ENCODE assay signal across 18 mouse cellular contexts in genomic region chr2:92991976-92992375, GRCm38 (mm10). TPM values are rescaled to one million over a fixed set of nuclear protein-coding genes. Genes with fewer than 3 reads are reported as not detected.
A peak's percentile ranks its signal among the peaks of the same experiment; 100 is the strongest.
DNase-seq lines count a peak whose midpoint lies in the region; TF ChIP-seq lines count a peak whose summit lies in the region.
"Had no signal": no experiment of that assay in that cellular context is flagged by ENCODE, and none has a peak within 500 bp of the region (broad histone marks: within the 10 kb centered on the region; RNA-seq: fewer than 3 reads in every experiment).

No protein-coding gene starts in this region.

- H3K27ac ChIP-seq in heart, adult 2 months, result peak overlapping the region; percentile 38; the same call in 1 of the 2 replicates
- no peak overlapping the region for H3K27ac ChIP-seq in heart, embryonic 10.5 days
- H3K27ac ChIP-seq: embryonic facial prominence, embryonic 12.5 days; forebrain, embryonic 12.5 days; hindbrain, embryonic 13.5 days; hindbrain, postnatal 0 days had no signal

- intact Hi-C loops in heart, adult 2 months (cut with DNase I), result no loop called here
- intact Hi-C loops in heart, postnatal 36 days (cut with DNase I), result no loop called here

- WGBS in heart, adult 2 months, result 66% methylated on average over 5 of the region's 5 CpGs
- 91% methylated on average over 5 of the region's 5 CpGs for WGBS in heart, embryonic 10.5 days

- H3K9ac ChIP-seq in heart, adult 2 months (ENCODE audit: low read depth, low read length), result no peak overlapping the region
- H3K9ac ChIP-seq: embryonic facial prominence, embryonic 12.5 days; forebrain, embryonic 12.5 days; hindbrain, embryonic 13.5 days had no signal

- TF ChIP-seq POLR2A in heart, adult 2 months (IDR thresholded peaks at IDR 0.05; ENCODE audit: insufficient read depth, low read depth, low read length), result no peak

- peak; percentile 68; the same call in 1 of the 2 replicates for TF ChIP-seq EP300 in heart, adult 2 months (IDR thresholded peaks at IDR 0.05; ENCODE audit: insufficient read depth, low read depth, low read length)

- no peak for TF ChIP-seq CTCF in heart, adult 2 months (IDR thresholded peaks at IDR 0.05)

- peaks cover 12% of the 10 kb centered on the region for H3K4me1 ChIP-seq in heart, adult 2 months (ENCODE audit: control insufficient read depth, insufficient read depth, low read length)
- H3K4me1 ChIP-seq in heart, embryonic 10.5 days, result peaks cover 22% of the 10 kb centered on the region

- H3K4me3 ChIP-seq in heart, adult 2 months, result no peak overlapping the region
- H3K4me3 ChIP-seq in heart, embryonic 10.5 days, result no peak overlapping the region
- H3K4me3 ChIP-seq: embryonic facial prominence, embryonic 12.5 days; forebrain, embryonic 12.5 days; hindbrain, embryonic 13.5 days had no signal

- DNase-seq in gastrocnemius, adult 18-20 months (ENCODE audit: low spot score), result peak; percentile 63
- DNase-seq in gastrocnemius, postnatal 10 days, result no peak
- peak; percentile 40 to 64 for DNase-seq in heart, adult 2 months
- DNase-seq in heart, embryonic 10.5 days (ENCODE audit: low spot score), result no peak
- peak; percentile 34 for DNase-seq in adipocyte (ENCODE audit: low spot score)
- DNase-seq in heart, postnatal 36 days, result peak; percentile 21 to 44
- DNase-seq in layer of hippocampus, adult 18-20 months (ENCODE audit: low spot score in 2 of 2), result no peak
- DNase-seq: adrenal gland, postnatal 14 days; B cell, adult 2 months; cerebellum, adult 11-12 months; cerebellum, adult 9-10 months; cerebellum, postnatal 25 days; kidney, adult 18-20 months had no signal

- H3K36me3 ChIP-seq in heart, adult 2 months (ENCODE audit: control insufficient read depth, insufficient read depth, low read length), result no peaks in the 10 kb centered on the region; the same call in 1 of the 2 replicates
- peaks cover 59% of the 10 kb centered on the region for H3K36me3 ChIP-seq in heart, embryonic 10.5 days

- H3K9me3 ChIP-seq in heart, embryonic 10.5 days, result 0 out of 2 replicates have a peak, but pooled peaks cover 5% of the 10 kb centered on the region
- H3K9me3 ChIP-seq: embryonic facial prominence, embryonic 12.5 days; forebrain, embryonic 12.5 days; G1E; hindbrain, embryonic 13.5 days had no signal

- H3K79me2 ChIP-seq in heart, adult 2 months (replicated peaks; ENCODE audit: control insufficient read depth, insufficient read depth, low read length), result no peaks in the 10 kb centered on the region

- H3K27me3 ChIP-seq in heart, adult 2 months (ENCODE audit: control insufficient read depth, insufficient read depth, low read length), result no peaks in the 10 kb centered on the region
- H3K27me3 ChIP-seq in heart, embryonic 10.5 days (ENCODE audit: insufficient read depth, poor library complexity, severe bottlenecking), result no peaks in the 10 kb centered on the region
- H3K27me3 ChIP-seq: embryonic facial prominence, embryonic 12.5 days; forebrain, embryonic 12.5 days; hindbrain, embryonic 13.5 days had no signal

RNA-seq across cellular contexts. Expression of gene Prdm11, which starts 54.0 kb away (rescaled TPM):
- total RNA-seq in gastrocnemius, adult 18-20 months (2021), result under 1 TPM; 0.39 to 0.90 TPM
- 1 to 10 TPM; 3.2 to 3.4 TPM for total RNA-seq in gastrocnemius, postnatal 10 days (2021)
- 1 to 10 TPM; 7.9 to 9.5 TPM for total RNA-seq in heart, adult 2 months (2021)
- polyA plus RNA-seq in heart, adult 2 months (2012; rRNA removed), result 4.4 and 6.1 TPM in 2 replicates
- polyA plus RNA-seq in heart, embryonic 10.5 days (2016; fragmentation: Nextera tagmentation; extraction: Ambion mirVana), result 4.5 and 4.6 TPM in 2 replicates
- 10 to 100 TPM in 1 of 2 experiments, 1 to 10 TPM in 1; 8.8 to 10.4 TPM for total RNA-seq in heart, postnatal 36 days (2021)
- 10 to 100 TPM; 22.2 to 26.0 TPM for total RNA-seq in layer of hippocampus, adult 18-20 months (2021)

Comparison
In these comparisons a context has a peak if more than half of its experiments do, and no peak if none do; other contexts are left out.
1. DNase-seq: peak in gastrocnemius, adult 18-20 months (single experiment), heart, adult 2 months (2 of 2), adipocyte (single experiment) and heart, postnatal 36 days (2 of 2); none in gastrocnemius, postnatal 10 days (single experiment), heart, embryonic 10.5 days (single experiment) and layer of hippocampus, adult 18-20 months (0 of 2).